Mouse (Mus musculus) cerebellum, adult 2 months (tissue): ENCODE measurements at regions not wholly inside any gene's neighbourhood (a gene's known extent, or its start where the extent isn't known, plus 50 kb on each side); places are given as distances from the start of the nearest gene placed in this dataset.
A peak's percentile ranks its signal among the peaks of the same experiment; 100 is the strongest.

Experiments used
- DNase-seq, 2 experiments: peaks; one replicate each; pipeline ENCODE4 v3.0.0; 2021
- H3K27ac ChIP-seq: fragments of 200-500 bp; 2 replicates; pipeline ENCODE4 v1.5.1; 2012; ENCODE audit warnings: low read length, control low read depth, inconsistent platforms; ENCODE audit not compliant: insufficient read depth
- H3K27me3 ChIP-seq: fragments of 200-500 bp; 2 replicates; pipeline ENCODE4 v1.6.1; 2012; ENCODE audit warnings: inconsistent platforms, mild to moderate bottlenecking, low read length, moderate library complexity; ENCODE audit not compliant: control insufficient read depth, insufficient read depth
- H3K4me1 ChIP-seq: fragments of 200-500 bp; 2 replicates; pipeline ENCODE4 v1.6.1; 2011; ENCODE audit warnings: low read length; ENCODE audit not compliant: control insufficient read depth, insufficient read depth
- H3K4me3 ChIP-seq: fragments of 200-500 bp; replicated peaks from 2 replicates; pipeline ENCODE3; 2011; ENCODE audit warnings: mild to moderate bottlenecking, low read depth, low read length, control low read depth; ENCODE audit not compliant: insufficient read depth
- CTCF ChIP-seq: fragments of 200-500 bp; IDR thresholded peaks from 2 replicates; pipeline ENCODE4 v1.5.1; 2011; ENCODE audit warnings: low read depth, mild to moderate bottlenecking, control low read depth, low read length, moderate library complexity, borderline replicate concordance; ENCODE audit not compliant: insufficient read depth
- POLR2A ChIP-seq: fragments of 200-500 bp; IDR thresholded peaks from 2 replicates; pipeline ENCODE4 v1.6.1; 2011; ENCODE audit warnings: low read length, control low read depth, borderline replicate concordance; ENCODE audit not compliant: insufficient read depth
- WGBS: fragments of 180-500 bp; shearing (Covaris S2); methylation state at CpG from one replicate; pipeline ENCODE4 v1.1.7; 2018; 5-methylcytosine and 5-hydroxymethylcytosine counted together

GRCm38 (mm10) chr10:67748121-67748520, 164.3 kb downstream of the Zfp365 start:
- no peak for DNase-seq
- no peaks in the 10 kb centered on the region for H3K27me3 ChIP-seq
- no peak overlapping the region for H3K4me3 ChIP-seq
- WGBS = 86% methylated on average over 4 of the region's 4 CpGs
- no peaks in the 10 kb centered on the region for H3K4me1 ChIP-seq
- no peak overlapping the region for H3K27ac ChIP-seq
- TF ChIP-seq CTCF (no peak), POLR2A (no peak)

- TF ChIP-seq POLR2A = no peak
- TF ChIP-seq CTCF = no peak
- Histone ChIP-seq H3K4me3 (no peak overlapping the region), H3K27me3 (no peaks in the 10 kb centered on the region), H3K4me1 (no peaks in the 10 kb centered on the region), H3K27ac (no peak overlapping the region)
- 91% methylated on average over 3 of the region's 3 CpGs for WGBS
- DNase-seq = no peak
Observed at GRCm38 (mm10) chr10:67747461-67747860, 165.0 kb downstream of the Zfp365 start.

GRCm38 (mm10) chr10:67746140-67746539, 166.3 kb downstream of the Zfp365 start:
- peak in 1 of 2 experiments; percentile 22 for DNase-seq
- no peaks in the 10 kb centered on the region for H3K4me1 ChIP-seq
- H3K27me3 ChIP-seq = no peaks in the 10 kb centered on the region
- H3K27ac ChIP-seq = no peak overlapping the region
- 15% methylated on average over 3 of the region's 3 CpGs for WGBS
- TF ChIP-seq POLR2A (no peak), CTCF (no peak)
- no peak overlapping the region for H3K4me3 ChIP-seq

GRCm38 (mm10) chr10:67743561-67743960, 168.9 kb downstream of the Zfp365 start:
- H3K4me1 ChIP-seq = no peaks in the 10 kb centered on the region
- no peaks in the 10 kb centered on the region for H3K27me3 ChIP-seq
- TF ChIP-seq POLR2A = no peak
- no peak for TF ChIP-seq CTCF
- H3K27ac ChIP-seq = no peak overlapping the region
- DNase-seq = no peak
- H3K4me3 ChIP-seq = no peak overlapping the region
- WGBS = 46% methylated on average over 9 of the region's 9 CpGs

- 85% methylated on average over 8 of the region's 8 CpGs for WGBS
- no peak for DNase-seq
- H3K4me1 ChIP-seq = no peaks in the 10 kb centered on the region
- TF ChIP-seq POLR2A (no peak), CTCF (no peak)
- H3K4me3 ChIP-seq = no peak overlapping the region
- no peak overlapping the region for H3K27ac ChIP-seq
- H3K27me3 ChIP-seq = no peaks in the 10 kb centered on the region
Observed at GRCm38 (mm10) chr10:67742824-67743223, 169.6 kb downstream of the Zfp365 start.

GRCm38 (mm10) chr10:67742305-67742704, 170.2 kb downstream of the Zfp365 start:
- no peak overlapping the region for H3K27ac ChIP-seq
- 81% methylated on average over 10 of the region's 10 CpGs for WGBS
- H3K4me1 ChIP-seq = no peaks in the 10 kb centered on the region
- TF ChIP-seq CTCF = no peak
- TF ChIP-seq POLR2A = no peak
- no peak overlapping the region for H3K4me3 ChIP-seq
- DNase-seq = no peak
- H3K27me3 ChIP-seq = no peaks in the 10 kb centered on the region

GRCm38 (mm10) chr10:67739199-67739598, 173.3 kb downstream of the Zfp365 start:
- 65% methylated on average over 1 of the region's 1 CpGs for WGBS
- Histone ChIP-seq H3K27me3 (no peaks in the 10 kb centered on the region), H3K4me1 (no peaks in the 10 kb centered on the region), H3K4me3 (no peak overlapping the region), H3K27ac (no peak overlapping the region)
- no peak for DNase-seq
- TF ChIP-seq CTCF (no peak), POLR2A (no peak)

- no peaks in the 10 kb centered on the region for H3K4me1 ChIP-seq
- DNase-seq = no peak
- H3K4me3 ChIP-seq = no peak overlapping the region
- whole genome bisulfite sequencing = 89% methylated on average over 10 of the region's 10 CpGs
- TF ChIP-seq CTCF (no peak), POLR2A (no peak)
- no peaks in the 10 kb centered on the region for H3K27me3 ChIP-seq
- no peak overlapping the region for H3K27ac ChIP-seq
Observed at GRCm38 (mm10) chr10:67736636-67737035, 175.8 kb downstream of the Zfp365 start.

- 72% methylated on average over 9 of the region's 9 CpGs for WGBS
- no peaks in the 10 kb centered on the region for H3K4me1 ChIP-seq
- TF ChIP-seq CTCF (no peak), POLR2A (no peak)
- no peak overlapping the region for H3K4me3 ChIP-seq
- no peaks in the 10 kb centered on the region for H3K27me3 ChIP-seq
- H3K27ac ChIP-seq = no peak overlapping the region
- DNase-seq = no peak
Observed at GRCm38 (mm10) chr10:67731577-67731976, 180.9 kb downstream of the Zfp365 start.
